In genomic region chr19:53824872-53825680, GRCm38 (mm10) we compare ENCODE assay signal across 8 mouse cellular contexts.
DNase-seq lines count a peak whose midpoint lies in the region; ATAC-seq and TF ChIP-seq lines count a peak whose summit lies in the region.

No protein-coding gene starts in this region.

- H3K9me3 ChIP-seq in liver, postnatal 0 days (ENCODE audit: low read length): no peaks in the 10 kb centered on the region

- H3K27ac ChIP-seq in liver, postnatal 0 days (ENCODE audit: low read depth): peak overlapping the region; percentile 9; the same call in 1 of the 2 replicates

- H3K27me3 ChIP-seq in liver, postnatal 0 days (ENCODE audit: insufficient read depth, low read length): no peaks in the 10 kb centered on the region
- H3K27me3 ChIP-seq in splenic B cell, adult 2 months (ENCODE audit: control insufficient read depth, insufficient read depth, low read length, poor library complexity, severe bottlenecking): no peaks in the 10 kb centered on the region

- peak; percentile 36 for TF ChIP-seq CTCF in liver, postnatal 0 days (IDR thresholded peaks at IDR 0.05; ENCODE audit: low read depth)

- peak overlapping the region; percentile 44 for H3K4me3 ChIP-seq in liver, postnatal 0 days (ENCODE audit: low read depth, low read length)

- no peaks in the 10 kb centered on the region for H3K36me3 ChIP-seq in liver, postnatal 0 days (replicated peaks; ENCODE audit: insufficient read depth, low read length)
- no peaks in the 10 kb centered on the region for H3K36me3 ChIP-seq in splenic B cell, adult 2 months (ENCODE audit: control insufficient read depth, insufficient read depth, low read length, poor library complexity, severe bottlenecking)

- WGBS in liver, postnatal 0 days (ENCODE audit: insufficient replicate concordance): 62% methylated on average over 21 of the region's 21 CpGs

- peak overlapping the region; percentile 30; the same call in 1 of the 2 replicates for H3K9ac ChIP-seq in liver, postnatal 0 days (replicated peaks)

- H3K4me1 ChIP-seq in liver, postnatal 0 days (ENCODE audit: insufficient read depth): peaks cover 2% of the 10 kb centered on the region; the same call in 1 of the 2 replicates

- peak; percentile 69 for ATAC-seq in frontal cortex, adult (ENCODE audit: low TSS enrichment)
- ATAC-seq in common myeloid progenitor, adult 5-6 weeks (replicated peaks; ENCODE audit: low read depth, poor library complexity, severe bottlenecking): peak; percentile 66
- peak; percentile 71 to 73; a peak in 3 of 4 replicates for ATAC-seq in hematopoietic stem cell, adult 5-6 weeks (replicated peaks in 1 of 2; ENCODE audit: insufficient read depth in 1 of 2, low FRiP score in 2 of 2, low TSS enrichment in 1 of 2, low read depth in 1 of 2, poor library complexity in 2 of 2, severe bottlenecking in 2 of 2)
- ATAC-seq in liver, postnatal 0 days: peak; percentile 90

- DNase-seq in frontal cortex, postnatal 14 days (ENCODE audit: low spot score in 2 of 2): no peak
- peak; percentile 66 for DNase-seq in CD4-positive, CD25-positive, alpha-beta regulatory T cell, adult 2 months (ENCODE audit: low read depth, low spot score)
- no peak for DNase-seq in liver, postnatal 0 days
- DNase-seq in splenic B cell, adult 2 months (ENCODE audit: low read depth, low spot score): peak; percentile 72
- no peak for DNase-seq in right cerebral cortex, postnatal 25 days

- H3K4me2 ChIP-seq in liver, postnatal 0 days (ENCODE audit: low read depth, low read length): peak overlapping the region; percentile 64

- no peak for TF ChIP-seq EP300 in liver, postnatal 0 days (IDR thresholded peaks at IDR 0.05; ENCODE audit: low read depth)

Comparison
In these comparisons a context has a peak if more than half of its experiments do, and no peak if none do; other contexts are left out.
1. DNase-seq: peak in CD4-positive, CD25-positive, alpha-beta regulatory T cell, adult 2 months (single experiment) and splenic B cell, adult 2 months (single experiment); none in frontal cortex, postnatal 14 days (0 of 2), liver, postnatal 0 days (single experiment) and right cerebral cortex, postnatal 25 days (single experiment).
2. Peak in every context shown above with its lines, with median percentiles within 50 percentile points of each other: ATAC-seq.